In genomic region chr13:104329336-104329735, GRCm38 (mm10) we compare ENCODE assay signal across 24 mouse cellular contexts.
"Had no signal": no experiment of that assay in that cellular context is flagged by ENCODE, and none has a peak within 500 bp of the region (broad histone marks: within the 10 kb centered on the region; RNA-seq: fewer than 3 reads in every experiment).

No protein-coding gene starts in this region.

- H3K4me3 ChIP-seq: gastrocnemius, adult 2 months; heart, embryonic 10.5 days; heart, embryonic 12.5 days; hindbrain, embryonic 10.5 days; hindbrain, embryonic 12.5 days; intestine, embryonic 15.5 days; layer of hippocampus, adult 2 months; left cerebral cortex, adult 2 months; limb, embryonic 10.5 days; limb, embryonic 12.5 days had no signal

- H3K4me2 ChIP-seq: heart, embryonic 12.5 days; hindbrain, embryonic 12.5 days; hindbrain, embryonic 14.5 days; intestine, embryonic 15.5 days; limb, embryonic 12.5 days had no signal

- H3K27me3 ChIP-seq: heart, embryonic 12.5 days; hindbrain, embryonic 12.5 days; intestine, embryonic 15.5 days; limb, embryonic 12.5 days had no signal

- H3K36me3 ChIP-seq: hindbrain, embryonic 12.5 days; intestine, embryonic 15.5 days had no signal

- DNase-seq: gastrocnemius, adult 2 months; gastrocnemius, postnatal 10 days; gastrocnemius, postnatal 25 days; heart, adult 18-20 months; heart, postnatal 10 days; heart, postnatal 4 days; kidney, adult 2 months; kidney, adult 9 months; kidney, postnatal 14 days; kidney, postnatal 36 days; liver had no signal

- H3K9ac ChIP-seq: heart, embryonic 12.5 days; hindbrain, embryonic 12.5 days; hindbrain, embryonic 14.5 days; intestine, embryonic 15.5 days; limb, embryonic 12.5 days had no signal

- H3K9me3 ChIP-seq: heart, embryonic 10.5 days; heart, embryonic 12.5 days; hindbrain, embryonic 10.5 days; hindbrain, embryonic 12.5 days; intestine, embryonic 15.5 days; limb, embryonic 10.5 days; limb, embryonic 12.5 days had no signal

- H3K27ac ChIP-seq: gastrocnemius, adult 2 months; heart, embryonic 10.5 days; hindbrain, embryonic 10.5 days; hindbrain, embryonic 12.5 days; hindbrain, embryonic 14.5 days; intestine, embryonic 15.5 days; layer of hippocampus, adult 2 months; left cerebral cortex, adult 2 months; limb, embryonic 10.5 days; limb, embryonic 12.5 days had no signal

- ATAC-seq: forebrain, embryonic 16.5 days; inflammation-experienced regulatory T-cells, adult 6 months; intestine, postnatal 0 days had no signal

- H3K4me1 ChIP-seq: heart, embryonic 10.5 days; heart, embryonic 12.5 days; hindbrain, embryonic 10.5 days; hindbrain, embryonic 12.5 days; intestine, embryonic 15.5 days; limb, embryonic 10.5 days had no signal
